Mouse (Mus musculus): ENCODE results near the gene Ncor2. TPM values are rescaled to one million over a fixed set of nuclear protein-coding genes. Genes with fewer than 3 reads are reported as not detected.

The Ncor2 gene
- polyA plus RNA-seq, 1 experiment from 2014 or later = 26.3 TPM

GRCm38 (mm10) chr5:125073896-125074295, 105.1 kb downstream of the Ncor2 start:
- peaks cover 12% of the 10 kb centered on the region; the same call in 1 of the 2 replicates for H3K36me3 ChIP-seq
- ATAC-seq (ENCODE audit: low FRiP score, low read depth) = no peak

GRCm38 (mm10) chr5:125073335-125073734, 105.7 kb downstream of the Ncor2 start:
- peaks cover 7% of the 10 kb centered on the region; the same call in 1 of the 2 replicates for H3K36me3 ChIP-seq
- H3K27me3 ChIP-seq = no peaks in the 10 kb centered on the region
- H3K4me3 ChIP-seq = no peak overlapping the region
- H3K9ac ChIP-seq = no peak overlapping the region
- no peak overlapping the region for H3K4me2 ChIP-seq
- no peaks in the 10 kb centered on the region for H3K9me3 ChIP-seq
- no peak for ATAC-seq (ENCODE audit: low FRiP score, low read depth)
- peaks cover 55% of the 10 kb centered on the region for H3K4me1 ChIP-seq (replicated peaks)
- 84% methylated on average over 4 of the region's 4 CpGs for WGBS
- no peak overlapping the region for H3K27ac ChIP-seq (replicated peaks)

More at GRCm38 (mm10) chr5:125073896-125074295, 105.1 kb downstream of the Ncor2 start:
- Histone ChIP-seq H3K9ac (no peak overlapping the region), H3K4me3 (no peak overlapping the region), H3K27ac (replicated peaks) (no peak overlapping the region), H3K27me3 (no peaks in the 10 kb centered on the region), H3K4me2 (no peak overlapping the region), H3K9me3 (no peaks in the 10 kb centered on the region), H3K4me1 (replicated peaks) (peaks cover 50% of the 10 kb centered on the region)
- whole genome bisulfite sequencing = 91% methylated on average over 8 of the region's 8 CpGs

GRCm38 (mm10) chr5:125072425-125072824, 106.6 kb downstream of the Ncor2 start:
- no peak overlapping the region for H3K4me2 ChIP-seq
- H3K36me3 ChIP-seq = peaks cover 4% of the 10 kb centered on the region; the same call in 1 of the 2 replicates
- no peaks in the 10 kb centered on the region for H3K9me3 ChIP-seq
- H3K27me3 ChIP-seq = no peaks in the 10 kb centered on the region
- H3K4me1 ChIP-seq (replicated peaks) = peaks cover 63% of the 10 kb centered on the region
- H3K9ac ChIP-seq = no peak overlapping the region
- no peak for ATAC-seq (ENCODE audit: low FRiP score, low read depth)
- no peak overlapping the region for H3K27ac ChIP-seq (replicated peaks)
- WGBS = 76% methylated on average over 7 of the region's 7 CpGs
- H3K4me3 ChIP-seq = no peak overlapping the region

GRCm38 (mm10) chr5:125071919-125072318, 107.1 kb downstream of the Ncor2 start:
- no peak overlapping the region for H3K4me2 ChIP-seq
- ATAC-seq (ENCODE audit: low FRiP score, low read depth) = no peak
- WGBS = 71% methylated on average over 4 of the region's 4 CpGs
- no peak overlapping the region for H3K4me3 ChIP-seq
- H3K9me3 ChIP-seq = no peaks in the 10 kb centered on the region
- H3K9ac ChIP-seq = no peak overlapping the region
- H3K4me1 ChIP-seq (replicated peaks) = peaks cover 63% of the 10 kb centered on the region
- peaks cover 6% of the 10 kb centered on the region; the same call in 1 of the 2 replicates for H3K36me3 ChIP-seq
- peak overlapping the region; percentile 25; the same call in 1 of the 2 replicates for H3K27ac ChIP-seq (replicated peaks)
- H3K27me3 ChIP-seq = no peaks in the 10 kb centered on the region

GRCm38 (mm10) chr5:125070399-125070798, 108.6 kb downstream of the Ncor2 start:
- no peak overlapping the region for H3K9ac ChIP-seq
- WGBS = 52% methylated on average over 2 of the region's 2 CpGs

GRCm38 (mm10) chr5:125069916-125070315, 109.1 kb downstream of the Ncor2 start:
- H3K9ac ChIP-seq = no peak overlapping the region
- H3K36me3 ChIP-seq = peaks cover 24% of the 10 kb centered on the region
- peak overlapping the region; percentile 82 for H3K27ac ChIP-seq (replicated peaks)
- ATAC-seq (ENCODE audit: low FRiP score, low read depth) = 0 out of 2 replicates have a peak, but pooled peaks have one; percentile 19
- no peaks in the 10 kb centered on the region for H3K27me3 ChIP-seq
- no peak overlapping the region for H3K4me2 ChIP-seq
- H3K9me3 ChIP-seq = no peaks in the 10 kb centered on the region
- H3K4me3 ChIP-seq = no peak overlapping the region
- 68% methylated on average over 5 of the region's 5 CpGs for WGBS
- peaks cover 63% of the 10 kb centered on the region for H3K4me1 ChIP-seq (replicated peaks)

More at GRCm38 (mm10) chr5:125070399-125070798, 108.6 kb downstream of the Ncor2 start:
- H3K4me3 ChIP-seq = no peak overlapping the region
- no peak for ATAC-seq (ENCODE audit: low FRiP score, low read depth)
- no peak overlapping the region for H3K4me2 ChIP-seq
- H3K27ac ChIP-seq (replicated peaks) = peak overlapping the region; percentile 82
- no peaks in the 10 kb centered on the region for H3K27me3 ChIP-seq
- H3K36me3 ChIP-seq = peaks cover 19% of the 10 kb centered on the region
- H3K9me3 ChIP-seq = no peaks in the 10 kb centered on the region
- H3K4me1 ChIP-seq (replicated peaks) = peaks cover 63% of the 10 kb centered on the region

GRCm38 (mm10) chr5:125069426-125069825, 109.6 kb downstream of the Ncor2 start:
- peaks cover 59% of the 10 kb centered on the region for H3K4me1 ChIP-seq (replicated peaks)
- peaks cover 24% of the 10 kb centered on the region for H3K36me3 ChIP-seq
- peak overlapping the region; percentile 82 for H3K27ac ChIP-seq (replicated peaks)
- H3K4me2 ChIP-seq = no peak overlapping the region
- H3K4me3 ChIP-seq = no peak overlapping the region
- ATAC-seq (ENCODE audit: low FRiP score, low read depth) = 0 out of 2 replicates have a peak, but pooled peaks have one; percentile 3
- no peaks in the 10 kb centered on the region for H3K27me3 ChIP-seq
- no peaks in the 10 kb centered on the region for H3K9me3 ChIP-seq
- 42% methylated on average over 5 of the region's 5 CpGs for WGBS
- H3K9ac ChIP-seq = 0 out of 2 replicates have a peak overlapping the region, but pooled peaks have one; percentile 13

GRCm38 (mm10) chr5:125068371-125068951, 110.6 kb downstream of the Ncor2 start:
- H3K27me3 ChIP-seq = no peaks in the 10 kb centered on the region
- H3K4me1 ChIP-seq (replicated peaks) = peaks cover 55% of the 10 kb centered on the region
- H3K36me3 ChIP-seq = peaks cover 24% of the 10 kb centered on the region
- WGBS = 27% methylated on average over 16 of the region's 16 CpGs
- no peaks in the 10 kb centered on the region for H3K9me3 ChIP-seq
- no peak overlapping the region for H3K4me3 ChIP-seq
- H3K4me2 ChIP-seq = 0 out of 2 replicates have a peak overlapping the region, but pooled peaks have one; percentile 13
- peak overlapping the region; percentile 82 for H3K27ac ChIP-seq (replicated peaks)
- ATAC-seq (ENCODE audit: low FRiP score, low read depth) = peak; percentile 49; the same call in 1 of the 2 replicates
- H3K9ac ChIP-seq = 0 out of 2 replicates have a peak overlapping the region, but pooled peaks have one; percentile 19

- H3K9ac ChIP-seq = no peak overlapping the region
- no peak overlapping the region for H3K4me3 ChIP-seq
- no peak overlapping the region for H3K4me2 ChIP-seq
- H3K36me3 ChIP-seq = peaks cover 24% of the 10 kb centered on the region
- H3K27me3 ChIP-seq = no peaks in the 10 kb centered on the region
- peaks cover 61% of the 10 kb centered on the region for H3K4me1 ChIP-seq (replicated peaks)
- peak overlapping the region; percentile 82; the same call in 1 of the 2 replicates for H3K27ac ChIP-seq (replicated peaks)
- no peak for ATAC-seq (ENCODE audit: low FRiP score, low read depth)
- H3K9me3 ChIP-seq = no peaks in the 10 kb centered on the region
- WGBS = 83% methylated on average over 14 of the region's 14 CpGs
These were observed 111.3 kb downstream of the Ncor2 start for GRCm38 (mm10) chr5:125067673-125068072.

- Histone ChIP-seq H3K36me3 (peaks cover 24% of the 10 kb centered on the region), H3K4me1 (replicated peaks) (peaks cover 55% of the 10 kb centered on the region), H3K27me3 (no peaks in the 10 kb centered on the region), H3K4me3 (no peak overlapping the region), H3K27ac (replicated peaks) (no peak overlapping the region), H3K4me2 (no peak overlapping the region), H3K9ac (no peak overlapping the region), H3K9me3 (no peaks in the 10 kb centered on the region)
- WGBS = 92% methylated on average over 13 of the region's 13 CpGs
- ATAC-seq (ENCODE audit: low FRiP score, low read depth) = no peak
These were observed 112.2 kb downstream of the Ncor2 start for GRCm38 (mm10) chr5:125066479-125067471.

GRCm38 (mm10) chr5:125063015-125063414, 116.0 kb downstream of the Ncor2 start:
- Histone ChIP-seq H3K27me3 (no peaks in the 10 kb centered on the region), H3K9me3 (no peaks in the 10 kb centered on the region), H3K4me1 (replicated peaks) (peaks cover 38% of the 10 kb centered on the region), H3K4me3 (no peak overlapping the region), H3K4me2 (0 out of 2 replicates have a peak overlapping the region, but pooled peaks have one; percentile 13), H3K9ac (0 out of 2 replicates have a peak overlapping the region, but pooled peaks have one; percentile 7), H3K36me3 (peaks cover 24% of the 10 kb centered on the region), H3K27ac (replicated peaks) (peak overlapping the region; percentile 75)
- peak; percentile 13; the same call in 1 of the 2 replicates for ATAC-seq (ENCODE audit: low FRiP score, low read depth)
- 36% methylated on average over 17 of the region's 17 CpGs for WGBS
